Mouse (Mus musculus): ENCODE results near the gene Clptm1. TPM values are rescaled to one million over a fixed set of nuclear protein-coding genes. Genes with fewer than 3 reads are reported as not detected.

The Clptm1 gene
- 10 to 100 TPM; 98.0 to 99.1 TPM for total RNA-seq (2021)

GRCm38 (mm10) chr7:19664955-19665841 is at the start of gene Clptm1:
TSS of gene Clptm1 (minus strand) at chr7:19665033.
- DNase-seq: peak; percentile 98

- DNase-seq: no peak
Measured at GRCm38 (mm10) chr7:19713598-19713997, 48.8 kb upstream of the Clptm1 start.

GRCm38 (mm10) chr7:19713196-19713595 is 48.4 kb upstream of the Clptm1 start:
- DNase-seq: no peak

- DNase-seq: no peak
Measured at GRCm38 (mm10) chr7:19712414-19712813, 47.6 kb upstream of the Clptm1 start.

- DNase-seq: no peak
Measured at GRCm38 (mm10) chr7:19710650-19711049, 45.8 kb upstream of the Clptm1 start.

GRCm38 (mm10) chr7:19705271-19705670 is 40.4 kb upstream of the Clptm1 start:
- no peak for DNase-seq

GRCm38 (mm10) chr7:19704475-19704874 is 39.6 kb upstream of the Clptm1 start:
- no peak for DNase-seq

- DNase-seq: no peak
Measured at GRCm38 (mm10) chr7:19702859-19703555, 38.2 kb upstream of the Clptm1 start.

- DNase-seq: peak; percentile 86
Measured at GRCm38 (mm10) chr7:19701069-19701761, 36.4 kb upstream of the Clptm1 start.

GRCm38 (mm10) chr7:19700299-19701068 is 35.7 kb upstream of the Clptm1 start:
- no peak for DNase-seq

GRCm38 (mm10) chr7:19699827-19700148 is 35.0 kb upstream of the Clptm1 start:
- no peak for DNase-seq

- peak; percentile 71 for DNase-seq
Measured at GRCm38 (mm10) chr7:19698907-19699826, 34.3 kb upstream of the Clptm1 start, which contains the start of gene Apoe. TSS of gene Apoe (minus strand) at chr7:19699188.

- DNase-seq: peak; percentile 46
Measured at GRCm38 (mm10) chr7:19697949-19698906, 33.4 kb upstream of the Clptm1 start.

- no peak for DNase-seq
Measured at GRCm38 (mm10) chr7:19696336-19696873, 31.6 kb upstream of the Clptm1 start.

- no peak for DNase-seq
Measured at GRCm38 (mm10) chr7:19695881-19696280, 31.0 kb upstream of the Clptm1 start.

GRCm38 (mm10) chr7:19695213-19695594 is 30.4 kb upstream of the Clptm1 start:
- no peak for DNase-seq

GRCm38 (mm10) chr7:19694336-19695212 is 29.7 kb upstream of the Clptm1 start:
- peak; percentile 44 for DNase-seq

- peak; percentile 67 for DNase-seq
Measured at GRCm38 (mm10) chr7:19693421-19693820, 28.6 kb upstream of the Clptm1 start.

All from heart, postnatal 4 days (tissue).